Mouse (Mus musculus) heart, embryonic 15.5 days (tissue): ENCODE data around the gene Atp5g2. TPM values are rescaled to one million over a fixed set of nuclear protein-coding genes. Genes with fewer than 3 reads are reported as not detected.
A peak's percentile ranks its signal among the peaks of the same experiment; 100 is the strongest.

Source experiments
- ATAC-seq: fragments of 200-750 bp; cut with Nextera tagmentation; replicated peaks from 2 replicates; pipeline ENCODE4 v1.8.0; 2017; ENCODE audit warnings: low read depth, moderate TSS enrichment; ENCODE audit not compliant: insufficient number of reproducible peaks, insufficient read depth, low FRiP score
- H3K27ac ChIP-seq: fragments of 300-500 bp; sonication (generic); 2 replicates; pipeline ENCODE4 v1.5.1; 2015; ENCODE audit warnings: mild to moderate bottlenecking, inconsistent platforms
- H3K27me3 ChIP-seq: fragments of 300-500 bp; sonication (generic); 2 replicates; pipeline ENCODE4 v1.6.1; 2015; ENCODE audit warnings: inconsistent platforms
- H3K36me3 ChIP-seq: fragments of 300-500 bp; sonication (generic); 2 replicates; pipeline ENCODE4 v1.6.1; 2015; ENCODE audit warnings: mild to moderate bottlenecking, inconsistent platforms
- H3K4me1 ChIP-seq: fragments of 300-500 bp; sonication (generic); replicated peaks from 2 replicates; pipeline ENCODE4 v1.6.1; 2015; ENCODE audit warnings: inconsistent platforms
- H3K4me2 ChIP-seq: fragments of 300-500 bp; sonication (generic); 2 replicates; pipeline ENCODE4 v1.6.1; 2015; ENCODE audit warnings: inconsistent platforms, mild to moderate bottlenecking, moderate library complexity
- H3K4me3 ChIP-seq: fragments of 300-500 bp; sonication (generic); 2 replicates; pipeline ENCODE4 v1.5.1; 2015; ENCODE audit warnings: mild to moderate bottlenecking, inconsistent platforms
- H3K9ac ChIP-seq: fragments of 300-500 bp; sonication (generic); 2 replicates; pipeline ENCODE4 v1.6.1; 2015; ENCODE audit warnings: mild to moderate bottlenecking, inconsistent platforms
- H3K9me3 ChIP-seq: fragments of 300-500 bp; sonication (generic); replicated peaks from 2 replicates; pipeline ENCODE4 v1.6.1; 2016; ENCODE audit warnings: inconsistent platforms
- WGBS: fragments of 180-500 bp; shearing (Covaris S2); methylation state at CpG from one replicate; pipeline ENCODE4 v1.1.7; 2015; ENCODE audit warnings: mixed read lengths; 5-methylcytosine and 5-hydroxymethylcytosine counted together
- microRNA counts: library from miRNA; unstranded; fragments of <30 nt; microRNA quantifications from one replicate; lab custom pipeline; 2016
- microRNA-seq: library from miRNA; unstranded; fragments of <30 nt; microRNA quantifications from one replicate; pipeline ENCODE4, GENCODE M21; 2016
- polyA plus RNA-seq: library from polyadenylated mRNA; unstranded; fragments of >200 nt; fragmentation: Nextera tagmentation; extraction: Ambion mirVana; gene quantifications from 2 replicates; pipeline ENCODE4 v1.2.1, GENCODE M21; 2015

Gene Atp5g2
- polyA plus RNA-seq, 1 experiment from 2014 or later, result 78.1 TPM

- peaks cover 24% of the 10 kb centered on the region for H3K4me1 ChIP-seq
- H3K9me3 ChIP-seq, result no peaks in the 10 kb centered on the region
- H3K27ac ChIP-seq, result peak overlapping the region; percentile 100
- H3K27me3 ChIP-seq, result no peaks in the 10 kb centered on the region
- ATAC-seq, result no peak
- peak overlapping the region; percentile 84 for H3K4me2 ChIP-seq
- no peaks in the 10 kb centered on the region for H3K36me3 ChIP-seq
- H3K4me3 ChIP-seq, result peak overlapping the region; percentile 88
- 4% methylated on average over 17 of the region's 17 CpGs for WGBS
- peak overlapping the region; percentile 83 for H3K9ac ChIP-seq
Measured at GRCm38 (mm10) chr15:102624291-102624969, 47.7 kb downstream of the Atp5g2 start.

- no peak for ATAC-seq
- no peak overlapping the region for H3K9ac ChIP-seq
- H3K27me3 ChIP-seq, result no peaks in the 10 kb centered on the region
- 84% methylated on average over 3 of the region's 3 CpGs for WGBS
- peak overlapping the region; percentile 84 for H3K4me2 ChIP-seq
- H3K4me1 ChIP-seq, result peaks cover 24% of the 10 kb centered on the region
- H3K4me3 ChIP-seq, result peak overlapping the region; percentile 26
- H3K27ac ChIP-seq, result no peak overlapping the region
- H3K36me3 ChIP-seq, result no peaks in the 10 kb centered on the region
- H3K9me3 ChIP-seq, result no peaks in the 10 kb centered on the region
Measured at GRCm38 (mm10) chr15:102623121-102623520, 49.0 kb downstream of the Atp5g2 start.

- no peaks in the 10 kb centered on the region for H3K9me3 ChIP-seq
- no peak overlapping the region for H3K27ac ChIP-seq
- H3K4me1 ChIP-seq, result peaks cover 24% of the 10 kb centered on the region
- no peaks in the 10 kb centered on the region for H3K27me3 ChIP-seq
- H3K4me2 ChIP-seq, result peak overlapping the region; percentile 84; the same call in 1 of the 2 replicates
- no peak overlapping the region for H3K4me3 ChIP-seq
- no peak overlapping the region for H3K9ac ChIP-seq
- no peaks in the 10 kb centered on the region for H3K36me3 ChIP-seq
- no peak for ATAC-seq
Measured at GRCm38 (mm10) chr15:102622536-102622935, 49.6 kb downstream of the Atp5g2 start.

DNA sequence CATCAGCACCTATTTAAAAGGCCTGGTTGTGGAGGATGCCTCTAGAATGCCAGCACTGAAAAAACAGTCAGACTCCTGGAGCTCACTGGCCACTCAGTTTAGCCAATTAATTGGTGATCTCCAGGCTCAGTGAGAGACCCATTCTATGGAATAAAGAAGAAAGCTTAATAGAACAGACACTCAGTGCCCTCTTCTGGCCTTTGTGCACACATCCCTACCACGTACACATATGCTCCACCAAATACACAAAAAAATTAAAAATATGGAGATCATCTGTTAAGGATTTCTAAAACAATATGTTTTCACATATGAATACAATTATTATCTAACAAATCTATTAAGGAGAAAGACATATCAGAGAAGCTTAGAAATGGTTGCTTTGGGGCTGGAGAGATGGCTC lies 51.4 kb downstream of the Atp5g2 start:
- Histone ChIP-seq H3K36me3 (no peaks in the 10 kb centered on the region), H3K27ac (no peak overlapping the region), H3K4me1 (peaks cover 20% of the 10 kb centered on the region), H3K4me2 (no peak overlapping the region), H3K9me3 (no peaks in the 10 kb centered on the region), H3K4me3 (no peak overlapping the region), H3K9ac (no peak overlapping the region), H3K27me3 (no peaks in the 10 kb centered on the region)
- no peak for ATAC-seq
- 88% methylated on average over 1 of the region's 1 CpGs for WGBS

- no peaks in the 10 kb centered on the region for H3K36me3 ChIP-seq
- peaks cover 19% of the 10 kb centered on the region for H3K4me1 ChIP-seq
- no peak for ATAC-seq
- H3K9me3 ChIP-seq, result no peaks in the 10 kb centered on the region
- no peaks in the 10 kb centered on the region for H3K27me3 ChIP-seq
- no peak overlapping the region for H3K27ac ChIP-seq
- no peak overlapping the region for H3K4me2 ChIP-seq
- no peak overlapping the region for H3K9ac ChIP-seq
- H3K4me3 ChIP-seq, result no peak overlapping the region
- WGBS, result 96% methylated on average over 5 of the region's 5 CpGs
Measured at GRCm38 (mm10) chr15:102619486-102619885, 52.7 kb downstream of the Atp5g2 start.

- Histone ChIP-seq H3K27me3 (no peaks in the 10 kb centered on the region), H3K4me3 (no peak overlapping the region), H3K4me2 (no peak overlapping the region), H3K27ac (no peak overlapping the region), H3K4me1 (peaks cover 8% of the 10 kb centered on the region), H3K36me3 (no peaks in the 10 kb centered on the region), H3K9ac (no peak overlapping the region), H3K9me3 (no peaks in the 10 kb centered on the region)
- ATAC-seq, result no peak
- 89% methylated on average over 1 of the region's 1 CpGs for whole genome bisulfite sequencing
Measured at GRCm38 (mm10) chr15:102617654-102618053, 54.5 kb downstream of the Atp5g2 start.

DNA sequence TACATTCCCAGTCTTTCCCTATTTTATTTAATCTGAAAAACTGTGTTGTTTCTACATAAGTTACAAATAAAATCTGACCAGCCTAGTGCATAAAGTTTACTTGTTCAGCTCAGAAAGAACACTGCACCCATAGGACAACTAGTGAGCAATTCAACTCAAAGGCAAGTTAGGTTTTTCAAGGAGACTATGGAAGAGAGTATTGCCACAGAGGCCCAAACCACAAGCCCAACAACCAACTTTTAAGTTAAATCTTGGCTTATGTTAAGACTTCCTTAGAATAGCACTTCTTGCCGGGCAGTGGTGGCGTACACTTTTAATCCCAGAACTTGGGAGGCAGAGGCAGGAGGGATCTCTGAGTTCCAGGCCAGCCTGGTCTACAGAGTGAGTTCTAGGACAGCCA lies 56.0 kb downstream of the Atp5g2 start:
- Histone ChIP-seq H3K27me3 (no peaks in the 10 kb centered on the region), H3K4me2 (no peak overlapping the region), H3K9me3 (no peaks in the 10 kb centered on the region), H3K27ac (no peak overlapping the region), H3K4me1 (0 out of 2 replicates have a peak, but pooled peaks cover 3% of the 10 kb centered on the region), H3K4me3 (no peak overlapping the region), H3K9ac (no peak overlapping the region), H3K36me3 (no peaks in the 10 kb centered on the region)
- 97% methylated on average over 2 of the region's 2 CpGs for WGBS
- ATAC-seq, result no peak

GRCm38 (mm10) chr15:102614224-102614623 lies 57.9 kb downstream of the Atp5g2 start:
- no peak for ATAC-seq
- Histone ChIP-seq H3K4me3 (no peak overlapping the region), H3K4me2 (no peak overlapping the region), H3K27me3 (no peaks in the 10 kb centered on the region), H3K27ac (no peak overlapping the region), H3K9me3 (no peaks in the 10 kb centered on the region), H3K4me1 (0 out of 2 replicates have a peak, but pooled peaks cover 3% of the 10 kb centered on the region), H3K9ac (no peak overlapping the region), H3K36me3 (no peaks in the 10 kb centered on the region)

DNA sequence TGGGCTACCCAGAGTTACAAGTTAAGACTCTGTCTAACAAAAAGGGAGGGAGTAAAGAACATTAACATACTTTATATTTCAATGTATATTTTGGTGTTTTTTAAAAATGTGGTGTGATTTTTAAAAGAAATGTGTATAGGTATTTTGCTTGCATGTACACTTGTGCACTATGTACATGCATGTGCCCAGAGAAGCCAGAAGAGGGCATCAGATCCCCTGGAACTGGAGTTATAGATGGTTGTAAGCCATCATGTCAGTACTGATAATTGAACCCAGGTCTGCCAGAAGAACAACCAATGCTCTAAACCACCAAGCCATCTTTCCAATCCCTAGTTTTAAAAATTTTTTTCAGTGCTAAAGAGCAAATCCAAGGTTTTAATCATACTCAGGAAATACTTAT lies 59.2 kb downstream of the Atp5g2 start:
- H3K27ac ChIP-seq, result no peak overlapping the region
- no peak overlapping the region for H3K4me3 ChIP-seq
- H3K4me1 ChIP-seq, result peaks cover 6% of the 10 kb centered on the region; the same call in 1 of the 2 replicates
- H3K4me2 ChIP-seq, result no peak overlapping the region
- H3K36me3 ChIP-seq, result no peaks in the 10 kb centered on the region
- H3K9ac ChIP-seq, result no peak overlapping the region
- no peaks in the 10 kb centered on the region for H3K27me3 ChIP-seq
- H3K9me3 ChIP-seq, result no peaks in the 10 kb centered on the region
- ATAC-seq, result no peak

MicroRNAs encoded within 50 kb of the gene (microRNA counts, 519-probe panel; counts per million panel counts)
- microRNA mmu-miR-688 (lab: Ali Mortazavi, UCI), result 2,374 counts per million, percentile 45 among the panel's probes with 10 or more counts

Small RNA genes within 50 kb of the gene (microRNA-seq; reads per million reads assigned to microRNA genes)
- gene Mir688, result not detected

Other genes starting within 250 kb of the Atp5g2 start
- 4.9 and 5.7 TPM in 2 replicates for gene Amhr2, start 227.0 kb downstream of the Atp5g2 start, polyA plus RNA-seq
- gene Prr13, start 213.3 kb downstream of the Atp5g2 start, polyA plus RNA-seq, result 87.9 and 91.2 TPM in 2 replicates
- gene Pcbp2, start 201.8 kb downstream of the Atp5g2 start, polyA plus RNA-seq, result 130 and 139 TPM in 2 replicates
- 2.0 and 2.6 TPM in 2 replicates for gene Gm10337, start 168.6 kb downstream of the Atp5g2 start, polyA plus RNA-seq
- 9.8 and 13.1 TPM in 2 replicates for gene Map3k12, start 155.3 kb downstream of the Atp5g2 start, polyA plus RNA-seq
- 78.3 and 87.9 TPM in 2 replicates for gene Tarbp2, start 154.2 kb downstream of the Atp5g2 start, polyA plus RNA-seq
- 2.3 and 2.4 TPM in 2 replicates for gene Npff, start 147.4 kb downstream of the Atp5g2 start, polyA plus RNA-seq
- 0.24 TPM in 1 of 2 replicates, not detected in the other for gene Gm28047, start 47.3 kb downstream of the Atp5g2 start, polyA plus RNA-seq
- gene Atf7, start 46.9 kb downstream of the Atp5g2 start, polyA plus RNA-seq, result 26.7 and 32.7 TPM in 2 replicates
- 62.8 and 79.1 TPM in 2 replicates for gene Calcoco1, start 49.8 kb upstream of the Atp5g2 start, polyA plus RNA-seq
- not detected in 2 replicates for gene Hoxc13, start 248.8 kb upstream of the Atp5g2 start, polyA plus RNA-seq